Mouse (Mus musculus) cerebellum, postnatal 25 days (tissue): ENCODE data around the gene Srp68.

Source experiments
- DNase-seq, 2 experiments: peaks; one replicate each; pipeline ENCODE4 v3.0.0; 2021; ENCODE audit warnings: mixed read lengths in 2 of 2

The Srp68 gene

DNA sequence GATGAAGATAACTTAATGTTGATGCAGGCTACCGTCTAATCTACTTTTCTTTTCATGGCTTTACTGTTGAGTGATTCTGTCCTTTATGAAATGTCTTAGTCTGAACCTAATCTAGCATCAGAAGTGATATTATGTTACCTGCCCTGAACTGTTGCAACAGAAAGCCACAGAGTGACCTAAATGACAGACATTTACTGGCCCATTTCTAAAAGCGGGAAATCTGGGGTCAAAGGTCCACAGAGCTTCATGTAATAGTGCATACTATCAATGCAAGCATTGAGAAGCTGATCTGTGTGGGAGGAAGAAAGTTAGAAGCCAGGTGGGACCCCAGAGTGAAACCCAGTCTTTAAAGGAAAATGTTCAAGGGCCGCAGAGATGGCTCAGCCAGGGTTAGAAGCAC, 70.9 kb downstream of the Srp68 start:
- no peak for DNase-seq

DNA sequence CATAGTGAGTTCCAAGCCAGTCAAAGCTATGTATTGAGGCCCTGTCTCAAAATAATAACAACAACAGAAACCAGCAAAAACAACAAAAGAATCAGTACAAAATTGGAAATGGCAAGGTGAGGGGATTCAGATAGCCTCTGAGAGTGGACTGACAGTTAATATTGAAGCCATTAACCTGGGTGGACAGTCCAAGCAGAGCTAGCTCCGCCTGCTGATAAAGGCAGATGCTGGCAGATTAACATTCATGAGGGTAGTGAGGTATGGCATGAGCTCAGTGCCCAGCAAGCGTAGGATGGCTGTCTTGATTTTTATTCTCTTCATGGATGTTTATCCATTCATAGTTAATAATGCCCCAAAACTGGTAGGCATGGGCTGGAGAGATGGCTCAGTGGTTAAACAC, 72.9 kb downstream of the Srp68 start:
- DNase-seq = no peak

DNA sequence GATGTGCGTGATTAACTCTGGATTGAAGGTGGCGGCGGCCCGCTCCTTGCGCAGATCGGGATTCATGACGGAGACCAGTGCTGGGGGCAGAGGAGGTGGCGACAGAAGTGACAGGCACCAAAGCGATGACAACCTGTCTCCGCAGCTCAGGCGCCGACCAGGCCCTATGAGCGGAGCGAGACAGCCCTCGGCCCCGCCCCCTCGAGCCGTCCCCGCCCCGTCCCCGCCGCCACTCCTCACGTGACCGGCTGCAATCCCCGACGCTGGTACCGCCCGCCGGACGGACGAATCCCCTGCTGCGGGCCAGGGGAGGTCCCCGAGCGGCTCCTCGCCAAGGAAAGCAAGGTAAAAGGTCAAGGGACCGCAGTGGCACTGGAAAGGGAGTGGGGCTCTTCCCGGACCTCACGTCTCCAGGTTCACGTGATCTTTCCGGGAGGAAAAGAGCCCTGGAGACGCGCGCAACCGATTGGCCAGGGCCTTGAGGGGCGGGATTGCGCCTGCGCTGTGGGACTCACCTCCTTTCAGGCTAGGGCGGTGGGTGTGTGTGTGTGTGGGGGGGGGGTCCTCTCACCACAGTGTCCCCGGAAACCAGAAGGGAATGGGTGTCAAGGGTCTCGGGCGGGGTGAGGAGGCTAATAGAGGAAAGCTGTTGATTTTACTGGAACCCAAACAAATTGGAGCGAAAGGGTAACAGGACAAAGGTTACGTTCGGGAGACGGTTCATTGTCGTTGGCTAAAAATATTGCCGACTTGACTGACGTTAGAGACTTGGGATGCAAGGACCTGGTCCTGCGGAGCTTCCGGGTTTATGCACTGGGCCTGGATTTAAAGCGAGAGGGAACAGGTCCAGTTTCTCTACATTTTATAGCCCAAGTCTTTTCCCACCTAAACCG, 75.1 kb downstream of the Srp68 start, which contains the start of the genes Ten1 and Acox1:
TSS of gene Ten1 (plus strand) at position 217 of the 893 bp plus-strand sequence.
TSS of gene Acox1 (minus strand) at position 407 of the 893 bp plus-strand sequence.
- peak; percentile 98 to 99 for DNase-seq

DNA sequence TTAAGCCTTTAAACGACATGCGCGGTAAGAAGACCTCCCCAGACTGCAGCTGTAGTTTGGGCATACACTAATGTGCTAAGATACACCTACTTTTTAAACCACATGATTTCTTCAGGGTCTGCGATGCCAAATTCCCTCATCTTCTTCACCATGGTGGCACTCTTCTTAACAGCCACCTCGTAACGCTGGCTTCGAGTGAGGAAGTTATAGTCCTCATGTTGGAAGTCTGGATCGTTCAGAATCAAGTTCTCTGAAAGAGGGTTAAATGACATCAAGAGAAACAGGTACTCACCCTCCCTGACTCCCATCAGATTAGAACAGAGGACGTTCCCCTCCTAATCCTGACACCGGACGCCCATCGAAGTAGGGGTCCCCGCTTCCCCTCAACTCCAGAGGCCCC, 75.9 kb downstream of the Srp68 start:
- no peak for DNase-seq

DNA sequence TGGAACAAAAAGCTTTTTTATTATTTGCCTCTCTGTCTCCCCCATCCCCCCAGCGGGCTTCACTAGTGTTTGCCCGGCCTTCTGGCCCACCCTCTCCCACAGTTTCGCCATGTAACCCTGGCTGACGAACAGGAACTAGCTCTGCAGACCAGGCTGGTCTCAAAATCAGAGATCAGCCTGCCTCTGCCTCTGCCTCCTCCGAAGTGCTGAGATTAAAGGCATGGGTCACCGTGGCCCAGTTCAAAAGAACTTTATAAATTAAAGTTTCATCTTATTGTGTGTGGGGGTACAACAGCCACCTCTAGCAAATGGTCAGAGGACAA, 76.5 kb downstream of the Srp68 start:
- DNase-seq = no peak

DNA sequence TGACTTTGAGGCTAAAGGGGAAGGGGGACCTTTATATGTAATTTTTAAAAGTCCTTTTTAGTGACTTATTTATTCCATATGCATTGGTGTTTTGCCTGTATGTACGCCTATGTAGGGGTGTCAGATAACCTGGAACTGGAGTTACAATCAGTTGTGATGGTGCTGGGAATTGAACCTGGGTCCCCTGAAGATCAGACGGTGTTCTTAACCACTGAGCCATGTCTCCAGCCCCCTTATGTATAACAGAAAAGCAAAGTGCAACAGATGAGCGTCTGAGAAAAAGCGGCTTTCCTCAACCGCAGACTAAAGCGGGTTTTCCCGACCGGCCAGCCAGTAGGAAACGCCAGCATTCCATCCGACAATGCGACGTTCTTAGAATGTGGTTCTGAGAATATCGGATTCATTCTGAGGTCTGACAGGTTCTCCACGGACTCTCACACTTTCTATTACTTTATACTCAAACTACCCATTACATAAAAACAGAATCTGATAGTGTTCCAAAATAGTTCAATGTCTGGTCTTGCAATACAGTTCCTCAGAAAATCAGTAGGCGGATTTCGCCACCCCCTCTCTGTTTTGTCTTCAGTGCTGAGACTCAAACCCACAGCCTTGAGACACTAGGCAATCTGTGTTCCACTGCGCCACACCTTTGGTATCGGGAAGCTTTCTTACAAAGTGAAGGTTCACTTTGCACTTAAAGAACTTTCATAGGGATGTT, 77.0 kb downstream of the Srp68 start:
- no peak for DNase-seq

DNA sequence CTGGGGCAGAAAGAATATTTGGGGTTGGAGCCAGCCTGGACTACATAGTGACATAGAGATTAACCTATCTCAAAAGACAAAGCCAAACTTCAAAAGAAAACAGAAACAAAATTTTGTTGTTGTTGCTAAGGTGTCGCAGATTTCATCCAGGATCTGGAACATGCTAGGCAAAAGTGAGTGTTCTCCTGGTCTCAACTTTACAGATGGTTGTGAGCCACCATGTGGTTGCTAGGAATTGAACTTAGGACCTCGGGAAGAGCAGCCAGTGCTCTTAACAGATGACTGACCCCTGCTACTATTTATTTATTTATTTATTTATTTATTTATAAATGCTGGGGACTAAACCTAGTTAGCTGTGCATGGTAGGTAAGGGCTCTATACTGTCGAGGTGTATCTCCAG, 77.7 kb downstream of the Srp68 start:
- no peak for DNase-seq

DNA sequence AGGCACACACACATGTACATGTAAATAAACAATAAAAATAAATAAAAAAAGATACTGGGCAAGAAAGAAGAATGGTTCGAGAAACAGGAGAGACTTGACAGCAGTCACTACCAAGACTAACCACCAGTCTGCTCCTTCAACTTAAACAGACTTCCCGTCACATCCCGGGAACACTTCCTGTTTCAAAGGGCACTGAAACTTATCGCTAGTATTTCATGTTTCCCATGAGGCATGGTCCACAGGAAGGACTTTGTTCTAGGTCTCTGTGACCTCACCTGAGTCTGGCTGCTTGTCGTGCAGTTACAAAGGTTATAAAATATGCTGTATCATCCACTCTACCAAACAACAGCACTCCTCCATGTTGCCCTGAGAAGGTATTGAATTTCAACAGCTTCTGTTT, 78.8 kb downstream of the Srp68 start:
- DNase-seq = no peak
